Mouse (Mus musculus): ENCODE results near the gene Sgo2a. TPM values are rescaled to one million over a fixed set of nuclear protein-coding genes. Genes with fewer than 3 reads are reported as not detected.

Gene Sgo2a
- total and polyA plus RNA-seq, 2 experiments from 2014 or later = 2.8 to 3.5 TPM

- 77% methylated on average over 13 of the region's 13 CpGs for WGBS
- DNase-seq (ENCODE audit: low spot score) = no peak
- Histone ChIP-seq H3K9ac (replicated peaks; ENCODE audit: low read length) (no peak overlapping the region), H3K9me3 (ENCODE audit: low read length) (no peaks in the 10 kb centered on the region), H3K4me3 (ENCODE audit: low read length) (no peak overlapping the region), H3K4me2 (ENCODE audit: low read depth, low read length) (no peak overlapping the region), H3K27me3 (ENCODE audit: insufficient read depth, low read length) (no peaks in the 10 kb centered on the region), H3K36me3 (ENCODE audit: insufficient read depth, low read length) (no peaks in the 10 kb centered on the region), H3K4me1 (ENCODE audit: insufficient read depth, low read length) (no peaks in the 10 kb centered on the region; the same call in 1 of the 2 replicates), H3K27ac (no peak overlapping the region)
- peak; percentile 29; the same call in 1 of the 2 replicates for ATAC-seq
- TF ChIP-seq CTCF (IDR thresholded peaks at IDR 0.05; ENCODE audit: low read depth) = no peak
Measured at GRCm38 (mm10) chr1:58056074-58056807, 60.5 kb downstream of the Sgo2a start.

GRCm38 (mm10) chr1:58056939-58057338 is 61.2 kb downstream of the Sgo2a start:
- H3K36me3 ChIP-seq (ENCODE audit: insufficient read depth, low read length) = no peaks in the 10 kb centered on the region
- H3K4me1 ChIP-seq (ENCODE audit: insufficient read depth, low read length) = no peaks in the 10 kb centered on the region; the same call in 1 of the 2 replicates
- H3K9me3 ChIP-seq (ENCODE audit: low read length) = no peaks in the 10 kb centered on the region
- 68% methylated on average over 11 of the region's 11 CpGs for WGBS
- H3K4me2 ChIP-seq (ENCODE audit: low read depth, low read length) = no peak overlapping the region
- H3K27me3 ChIP-seq (ENCODE audit: insufficient read depth, low read length) = no peaks in the 10 kb centered on the region
- ATAC-seq (no peak), DNase-seq (ENCODE audit: low spot score) (no peak)
- no peak overlapping the region for H3K4me3 ChIP-seq (ENCODE audit: low read length)
- TF ChIP-seq CTCF (IDR thresholded peaks at IDR 0.05; ENCODE audit: low read depth) = no peak
- H3K9ac ChIP-seq (replicated peaks; ENCODE audit: low read length) = no peak overlapping the region
- no peak overlapping the region for H3K27ac ChIP-seq

- H3K27me3 ChIP-seq (ENCODE audit: insufficient read depth, low read length) = no peaks in the 10 kb centered on the region
- ATAC-seq (no peak), DNase-seq (ENCODE audit: low spot score) (no peak)
- H3K4me2 ChIP-seq (ENCODE audit: low read depth, low read length) = no peak overlapping the region
- H3K27ac ChIP-seq = no peak overlapping the region
- no peak overlapping the region for H3K9ac ChIP-seq (replicated peaks; ENCODE audit: low read length)
- H3K36me3 ChIP-seq (ENCODE audit: insufficient read depth, low read length) = no peaks in the 10 kb centered on the region
- no peaks in the 10 kb centered on the region; the same call in 1 of the 2 replicates for H3K4me1 ChIP-seq (ENCODE audit: insufficient read depth, low read length)
- TF ChIP-seq CTCF (IDR thresholded peaks at IDR 0.05; ENCODE audit: low read depth) = no peak
- WGBS = 90% methylated on average over 4 of the region's 4 CpGs
- no peaks in the 10 kb centered on the region for H3K9me3 ChIP-seq (ENCODE audit: low read length)
- no peak overlapping the region for H3K4me3 ChIP-seq (ENCODE audit: low read length)
Measured at GRCm38 (mm10) chr1:58058846-58059245, 63.1 kb downstream of the Sgo2a start.

GRCm38 (mm10) chr1:58062131-58062530 is 66.4 kb downstream of the Sgo2a start:
- ATAC-seq = no peak
- TF ChIP-seq CTCF (IDR thresholded peaks at IDR 0.05; ENCODE audit: low read depth) = no peak
- H3K9ac ChIP-seq (replicated peaks; ENCODE audit: low read length) = no peak overlapping the region
- H3K4me1 ChIP-seq (ENCODE audit: insufficient read depth, low read length) = no peaks in the 10 kb centered on the region
- no peak overlapping the region for H3K27ac ChIP-seq
- 87% methylated on average over 7 of the region's 7 CpGs for WGBS
- no peaks in the 10 kb centered on the region for H3K27me3 ChIP-seq (ENCODE audit: insufficient read depth, low read length)
- no peaks in the 10 kb centered on the region for H3K36me3 ChIP-seq (ENCODE audit: insufficient read depth, low read length)
- no peaks in the 10 kb centered on the region for H3K9me3 ChIP-seq (ENCODE audit: low read length)
- no peak overlapping the region for H3K4me3 ChIP-seq (ENCODE audit: low read length)
- no peak overlapping the region for H3K4me2 ChIP-seq (ENCODE audit: low read depth, low read length)
- DNase-seq (ENCODE audit: low spot score) = no peak

GRCm38 (mm10) chr1:58065151-58065550 is 69.4 kb downstream of the Sgo2a start:
- Histone ChIP-seq H3K27ac (no peak overlapping the region), H3K4me3 (ENCODE audit: low read length) (no peak overlapping the region), H3K4me1 (ENCODE audit: insufficient read depth, low read length) (no peaks in the 10 kb centered on the region), H3K36me3 (ENCODE audit: insufficient read depth, low read length) (no peaks in the 10 kb centered on the region), H3K4me2 (ENCODE audit: low read depth, low read length) (no peak overlapping the region), H3K9ac (replicated peaks; ENCODE audit: low read length) (no peak overlapping the region), H3K9me3 (ENCODE audit: low read length) (no peaks in the 10 kb centered on the region), H3K27me3 (ENCODE audit: insufficient read depth, low read length) (no peaks in the 10 kb centered on the region)
- WGBS = 80% methylated on average over 5 of the region's 5 CpGs
- ATAC-seq (no peak), DNase-seq (ENCODE audit: low spot score) (no peak)
- no peak for TF ChIP-seq CTCF (IDR thresholded peaks at IDR 0.05; ENCODE audit: low read depth)

GRCm38 (mm10) chr1:58065606-58066005 is 69.8 kb downstream of the Sgo2a start:
- Histone ChIP-seq H3K4me1 (ENCODE audit: insufficient read depth, low read length) (no peaks in the 10 kb centered on the region), H3K36me3 (ENCODE audit: insufficient read depth, low read length) (no peaks in the 10 kb centered on the region), H3K9me3 (ENCODE audit: low read length) (no peaks in the 10 kb centered on the region), H3K27me3 (ENCODE audit: insufficient read depth, low read length) (no peaks in the 10 kb centered on the region), H3K9ac (replicated peaks; ENCODE audit: low read length) (no peak overlapping the region), H3K4me3 (ENCODE audit: low read length) (no peak overlapping the region), H3K4me2 (ENCODE audit: low read depth, low read length) (no peak overlapping the region), H3K27ac (no peak overlapping the region)
- DNase-seq (ENCODE audit: low spot score) (no peak), ATAC-seq (no peak)
- WGBS = 56% methylated on average over 3 of the region's 3 CpGs
- TF ChIP-seq CTCF (IDR thresholded peaks at IDR 0.05; ENCODE audit: low read depth) = no peak

GRCm38 (mm10) chr1:58069181-58069580 is 73.4 kb downstream of the Sgo2a start:
- Histone ChIP-seq H3K4me1 (ENCODE audit: insufficient read depth, low read length) (no peaks in the 10 kb centered on the region), H3K9ac (replicated peaks; ENCODE audit: low read length) (no peak overlapping the region), H3K9me3 (ENCODE audit: low read length) (no peaks in the 10 kb centered on the region), H3K27ac (no peak overlapping the region), H3K27me3 (ENCODE audit: insufficient read depth, low read length) (no peaks in the 10 kb centered on the region), H3K4me2 (ENCODE audit: low read depth, low read length) (no peak overlapping the region), H3K36me3 (ENCODE audit: insufficient read depth, low read length) (no peaks in the 10 kb centered on the region), H3K4me3 (ENCODE audit: low read length) (no peak overlapping the region)
- DNase-seq (ENCODE audit: low spot score) = no peak
- ATAC-seq = no peak
- no peak for TF ChIP-seq CTCF (IDR thresholded peaks at IDR 0.05; ENCODE audit: low read depth)
- WGBS = 88% methylated on average over 6 of the region's 6 CpGs

All from hindbrain, postnatal 0 days (tissue).